Mouse (Mus musculus) kidney, adult 18-20 months (tissue): ENCODE results near the gene Gatd1.
"Not testable (repeated sequence)": the region's sequence is repeated elsewhere in the genome, so short reads cannot be mapped to it uniquely, and the experiment has no call there.

Experiments
- DNase-seq: peaks from one replicate; pipeline ENCODE4 v3.0.0; 2021

The Gatd1 gene

DNA sequence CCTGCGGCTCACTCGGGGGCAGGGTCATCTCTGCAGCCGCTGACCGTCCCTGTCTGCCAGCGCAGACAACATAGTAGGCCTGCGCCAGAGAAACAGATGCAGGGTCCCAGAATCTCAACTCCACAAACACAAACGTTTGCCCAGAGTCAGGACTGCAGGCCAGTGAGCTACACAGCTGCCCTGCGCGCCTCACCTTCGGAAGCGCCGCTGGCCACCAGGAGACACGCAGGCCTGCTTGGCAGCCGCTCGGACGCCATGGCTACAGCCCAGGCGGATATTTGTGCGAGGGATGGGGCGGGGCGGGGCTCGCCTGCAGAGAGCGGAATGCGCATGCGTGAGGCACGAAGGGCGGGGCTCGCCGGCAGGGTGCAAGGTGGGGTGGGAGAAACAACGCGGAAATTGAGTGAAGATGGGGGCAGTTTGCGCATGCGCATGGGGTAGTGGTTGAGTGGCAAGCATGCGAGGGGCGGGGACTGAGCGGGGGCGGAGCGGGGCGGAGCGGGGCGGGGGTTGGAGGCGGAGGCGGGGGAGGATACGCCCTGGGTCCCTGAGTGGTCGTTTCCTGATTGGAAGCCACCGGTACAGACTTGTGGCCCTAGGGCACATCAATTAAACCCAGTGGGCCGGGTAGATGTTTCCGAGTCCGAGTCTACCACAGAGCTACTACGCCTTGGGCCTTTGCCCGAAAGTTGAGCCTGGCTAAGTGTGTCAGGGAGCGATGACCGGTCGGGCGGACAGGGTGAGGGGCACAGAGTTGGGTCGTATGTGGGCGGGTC is at the start of gene Gatd1:
Gene Gatd1 (minus strand): TSS at position 328 of the 776 bp plus-strand sequence.
- DNase-seq, result peak; percentile 98

DNA sequence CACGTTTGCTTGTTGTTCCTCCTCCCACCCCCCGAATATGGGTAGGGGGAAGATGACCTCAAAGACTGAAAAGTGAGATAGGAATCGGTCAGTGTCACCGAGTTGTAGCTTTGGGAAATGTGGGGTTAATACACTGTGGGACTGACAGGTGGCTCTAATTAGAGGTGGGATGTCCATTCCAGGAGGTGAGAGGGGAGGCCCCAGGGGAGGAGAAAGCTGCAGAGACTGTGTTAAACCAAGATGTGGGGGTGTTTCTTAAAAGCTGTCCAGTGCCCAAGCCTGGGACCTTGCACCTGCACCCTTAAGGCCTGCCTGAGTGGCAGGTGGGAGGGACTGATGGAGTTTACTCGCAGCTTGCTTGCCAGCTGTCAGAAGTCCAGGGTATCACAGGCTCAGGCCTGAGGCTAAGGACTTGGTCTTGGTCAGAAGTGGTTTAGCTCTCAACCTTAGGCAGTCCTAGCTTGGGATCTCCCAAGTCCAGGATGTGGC is 48.4 kb upstream of the Gatd1 start:
- peak; percentile 68 for DNase-seq

DNA sequence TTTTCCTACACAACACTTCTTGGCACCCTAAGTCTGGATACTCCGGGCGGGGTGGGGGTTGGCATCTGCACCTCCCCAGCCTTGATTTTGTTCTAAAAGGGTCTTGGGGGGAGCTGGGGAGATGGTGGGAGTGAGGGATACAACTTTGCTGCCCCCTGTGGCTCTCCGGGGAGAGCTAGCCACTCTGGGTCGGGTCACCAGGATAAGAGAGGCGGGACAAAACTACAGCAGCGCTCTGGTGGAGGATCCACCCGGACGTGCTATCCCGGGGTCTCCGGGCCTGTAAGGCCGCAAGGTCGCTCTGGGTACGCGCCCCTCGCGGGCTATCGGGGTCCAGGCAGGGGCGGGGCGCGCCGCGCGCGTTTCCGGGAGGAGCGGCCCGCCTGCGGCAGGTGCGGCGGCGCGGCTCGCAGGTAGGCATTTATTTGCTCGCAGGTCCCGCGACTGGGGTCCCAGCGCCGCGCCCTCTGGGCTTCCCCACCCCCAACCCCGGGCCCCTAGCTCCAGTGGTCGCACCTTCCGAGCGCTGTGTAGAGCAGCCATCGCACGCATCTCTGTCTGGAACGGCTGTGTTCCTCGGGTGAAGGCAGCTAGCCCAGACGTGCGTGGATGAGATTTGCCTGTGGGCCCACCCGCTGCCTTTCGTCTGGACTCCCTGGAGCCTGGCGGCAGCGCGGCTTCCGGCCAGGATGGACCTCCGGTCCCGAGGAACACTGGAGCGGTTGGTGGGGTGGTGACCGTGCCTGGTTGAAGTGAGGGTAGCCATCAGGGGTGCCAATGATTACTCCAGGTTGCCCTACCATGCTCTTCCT is 47.8 kb upstream of the Gatd1 start:
- peak; percentile 51 for DNase-seq

DNA sequence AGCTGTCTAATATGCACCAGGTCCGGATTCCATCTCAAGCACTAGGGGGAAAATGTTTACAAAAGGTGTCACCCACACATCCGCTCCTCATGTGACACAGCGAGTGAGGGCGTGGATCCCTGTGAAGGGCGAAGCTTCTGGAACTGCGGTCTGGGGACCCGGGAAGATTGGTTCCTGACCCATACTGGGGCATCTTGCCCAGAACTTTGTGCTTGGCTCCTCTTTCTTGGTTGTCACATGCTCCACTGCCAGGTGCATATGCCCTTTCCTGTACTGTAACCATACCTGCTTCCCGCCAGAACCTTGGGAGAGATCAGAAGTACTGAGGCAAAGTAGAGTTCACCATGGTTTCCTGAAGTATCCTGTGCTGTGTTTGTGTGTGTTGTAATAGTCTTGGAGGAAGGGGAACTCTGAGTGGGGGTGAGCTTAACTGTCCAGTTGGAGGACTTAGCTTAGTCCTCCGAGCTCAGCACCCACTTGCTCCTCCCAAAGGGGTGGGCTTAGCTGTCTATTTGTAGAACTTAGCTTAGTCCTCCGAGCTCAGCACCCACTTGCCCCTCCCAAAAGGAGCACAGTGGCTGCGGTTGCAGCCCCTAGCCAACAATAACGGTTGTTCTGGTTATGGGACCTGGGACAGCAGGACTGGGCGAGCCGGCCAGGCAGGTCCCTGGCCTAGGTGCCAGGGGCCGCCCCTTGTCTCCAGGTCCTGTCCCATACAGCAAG is 46.6 kb upstream of the Gatd1 start, which contains the start of gene Cracr2b:
Gene Cracr2b (plus strand): TSS at position 704 of the 723 bp plus-strand sequence.
- peak; percentile 37 for DNase-seq

DNA sequence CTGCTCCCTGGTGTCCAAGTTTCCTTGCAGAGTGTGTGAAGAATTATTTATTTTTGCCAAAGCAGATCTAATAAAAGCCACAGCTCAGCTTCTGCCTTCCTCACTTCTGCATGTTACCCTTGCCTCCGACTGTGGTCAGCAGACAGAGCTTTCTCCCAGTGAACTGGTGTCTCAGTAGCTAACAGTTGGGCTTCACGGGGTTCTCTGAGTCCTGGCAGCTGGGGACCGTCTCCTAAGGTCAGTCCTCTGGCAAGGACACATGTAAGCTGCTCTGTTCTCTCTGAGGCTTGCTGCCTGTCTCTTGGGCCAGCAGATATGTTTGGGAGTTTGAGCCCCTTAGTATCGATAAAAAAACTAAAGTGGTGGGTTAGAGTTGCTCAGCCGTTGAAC is 46.1 kb upstream of the Gatd1 start:
- DNase-seq, result no peak

DNA sequence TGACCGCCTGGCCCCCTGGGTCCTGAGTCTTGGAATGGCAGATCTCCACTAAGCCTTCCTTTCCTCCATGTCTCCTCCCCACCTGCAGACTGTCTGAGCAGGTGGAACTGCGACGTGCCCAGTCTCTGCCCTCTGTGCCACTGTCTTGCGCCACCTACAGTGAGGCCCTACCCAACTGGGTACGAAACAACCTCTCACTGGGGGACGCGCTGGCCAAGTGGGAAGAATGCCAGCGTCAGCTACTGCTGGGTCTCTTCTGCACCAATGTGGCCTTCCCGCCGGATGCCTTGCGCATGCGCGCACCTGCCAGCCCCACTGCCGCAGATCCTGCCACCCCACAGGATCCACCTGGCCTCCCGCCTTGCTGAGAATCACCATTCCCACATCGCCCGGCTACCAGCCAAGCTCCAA is 45.4 kb upstream of the Gatd1 start:
- no peak for DNase-seq

DNA sequence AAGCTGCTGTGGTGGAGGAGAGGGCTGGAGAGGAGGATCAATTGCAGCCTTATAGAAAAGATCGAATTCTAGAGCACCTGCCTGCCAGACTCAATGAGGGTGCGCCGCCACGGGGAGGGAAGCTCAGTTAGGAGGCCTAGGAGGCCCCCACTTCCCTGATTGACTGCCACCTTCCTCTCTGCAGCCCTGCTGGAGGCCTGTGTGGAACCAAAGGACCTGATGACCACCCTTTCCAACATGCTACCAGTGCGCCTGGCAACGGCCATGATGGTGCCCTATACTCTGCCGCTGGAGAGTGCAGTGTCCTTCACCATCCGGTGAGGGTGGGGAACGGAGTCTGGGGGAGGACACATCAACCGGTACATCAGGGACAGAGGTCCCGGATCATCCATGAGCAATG is 44.7 kb upstream of the Gatd1 start:
- no peak for DNase-seq

DNA sequence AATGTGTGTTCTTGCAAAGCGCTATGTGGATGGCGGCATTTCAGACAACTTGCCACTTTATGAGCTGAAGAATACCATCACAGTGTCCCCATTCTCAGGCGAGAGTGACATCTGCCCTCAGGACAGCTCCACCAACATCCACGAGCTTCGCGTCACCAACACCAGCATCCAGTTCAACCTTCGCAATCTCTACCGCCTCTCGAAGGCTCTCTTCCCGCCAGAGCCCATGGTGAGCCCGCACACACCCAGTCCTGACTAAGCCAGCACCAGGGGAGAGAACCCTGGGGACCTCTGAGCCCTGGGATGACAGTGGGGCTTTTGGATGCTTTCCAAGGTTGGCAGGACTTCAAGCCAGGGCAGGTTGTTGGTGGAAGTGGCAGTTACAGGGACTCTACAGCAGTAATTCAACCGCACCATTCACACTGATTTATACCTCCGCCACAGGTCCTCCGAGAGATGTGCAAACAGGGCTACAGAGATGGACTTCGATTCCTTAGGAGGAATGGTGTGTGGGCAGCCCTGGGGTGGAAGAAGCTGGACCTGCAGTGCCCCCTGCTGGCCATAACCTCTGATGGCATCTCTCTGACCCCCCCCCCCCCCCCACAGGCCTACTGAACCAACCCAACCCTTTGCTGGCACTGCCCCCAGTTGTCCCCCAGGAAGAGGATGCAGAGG is 44.2 kb upstream of the Gatd1 start:
- DNase-seq, result peak; percentile 72

DNA sequence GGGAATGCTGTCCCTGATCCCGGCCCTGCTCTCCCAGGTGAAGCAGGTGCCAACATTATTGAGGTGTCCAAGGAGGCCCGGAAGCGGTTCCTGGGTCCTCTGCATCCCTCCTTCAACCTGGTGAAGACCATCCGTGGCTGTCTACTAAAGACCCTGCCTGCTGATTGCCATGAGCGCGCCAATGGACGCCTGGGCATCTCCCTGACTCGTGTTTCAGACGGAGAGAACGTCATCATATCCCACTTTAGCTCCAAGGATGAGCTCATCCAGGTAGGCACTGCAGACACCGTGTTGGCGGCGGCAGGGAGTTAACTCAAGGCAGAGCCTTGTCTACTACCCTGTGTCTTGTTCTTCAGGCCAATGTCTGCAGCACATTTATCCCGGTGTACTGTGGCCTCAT is 43.3 kb upstream of the Gatd1 start:
- no peak for DNase-seq

DNA sequence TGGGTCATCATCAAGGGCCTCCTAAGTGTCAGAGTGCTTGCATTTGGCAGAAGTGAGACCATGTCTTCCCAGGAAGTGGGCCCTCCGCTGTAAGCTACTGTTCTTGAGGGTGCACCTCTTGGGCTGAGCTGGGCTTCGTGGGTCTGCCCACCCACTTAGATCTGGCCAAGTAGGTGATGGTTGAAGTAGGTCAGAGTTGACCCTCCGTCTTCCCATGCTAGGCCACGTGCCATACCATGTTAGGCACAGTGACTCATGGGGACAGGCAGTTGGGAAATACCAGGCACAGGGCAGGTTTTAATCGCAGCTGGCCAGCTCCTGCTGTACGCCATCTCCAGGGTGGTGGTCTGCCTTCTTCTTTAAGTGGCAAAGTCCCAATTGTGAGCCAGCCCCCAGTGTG is 42.8 kb upstream of the Gatd1 start:
- no peak for DNase-seq

DNA sequence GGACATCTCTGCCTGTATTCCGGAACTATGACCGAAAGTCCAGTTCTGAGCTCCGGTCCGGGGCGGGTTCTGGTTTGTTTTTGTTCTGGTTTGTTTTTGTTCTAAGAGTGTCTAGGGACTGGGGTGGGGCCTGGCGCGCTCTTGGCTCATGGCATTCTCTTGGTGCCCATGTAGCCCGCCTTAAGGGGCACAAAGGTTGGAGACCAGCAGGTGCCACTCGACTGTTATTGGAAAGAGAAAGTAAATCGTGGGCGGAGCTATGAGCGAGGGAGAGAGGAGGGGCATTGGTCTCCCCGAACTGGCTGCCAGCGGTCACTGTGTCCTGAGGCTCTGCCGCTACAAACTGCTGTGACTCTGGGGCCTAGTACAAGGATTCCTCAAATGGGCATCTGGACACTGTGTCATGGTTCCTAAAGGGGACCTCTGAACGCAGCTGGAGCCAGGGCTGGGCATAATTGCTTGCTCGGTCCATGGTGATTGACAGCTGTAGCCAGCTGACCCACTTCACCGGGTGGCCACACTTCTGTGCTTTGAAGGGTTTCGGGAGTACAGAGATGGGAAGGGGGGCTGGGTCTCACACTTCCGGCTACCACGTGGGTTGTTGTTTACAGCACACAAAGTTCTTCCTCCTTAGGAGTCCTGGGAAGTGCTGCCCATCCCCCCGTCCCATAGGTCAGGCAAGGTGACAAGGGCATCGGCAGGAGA is 41.8 kb upstream of the Gatd1 start:
- peak; percentile 90 for DNase-seq

DNA sequence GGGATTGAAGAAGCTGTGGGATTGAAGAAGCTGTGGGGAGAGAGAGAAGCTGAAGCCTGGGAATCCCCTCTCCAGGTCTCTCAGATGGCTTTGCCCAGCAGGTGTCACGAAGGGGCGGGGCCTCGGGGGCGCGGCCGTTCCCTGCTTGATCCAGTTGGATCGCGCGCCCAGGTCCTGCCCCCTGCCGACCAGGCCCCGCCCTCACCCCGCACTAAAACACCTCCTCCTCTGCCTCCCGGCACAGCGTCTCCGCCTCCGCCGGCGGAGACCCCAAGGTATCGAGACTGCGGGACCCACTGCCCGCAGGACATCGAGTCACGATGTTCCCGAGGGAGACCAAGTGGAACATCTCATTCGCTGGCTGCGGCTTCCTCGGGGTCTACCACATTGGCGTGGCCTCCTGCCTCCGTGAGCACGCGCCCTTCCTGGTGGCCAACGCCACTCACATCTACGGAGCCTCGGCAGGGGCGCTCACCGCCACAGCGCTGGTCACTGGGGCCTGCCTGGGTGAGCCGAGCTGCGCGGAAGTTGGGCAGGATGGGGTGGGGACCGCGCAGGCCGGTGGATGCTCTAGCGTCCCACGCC is 41.1 kb upstream of the Gatd1 start, which contains the start of gene Pnpla2:
Gene Pnpla2 (plus strand): TSS at position 232 of the 585 bp plus-strand sequence.
- DNase-seq, result peak; percentile 98

DNA sequence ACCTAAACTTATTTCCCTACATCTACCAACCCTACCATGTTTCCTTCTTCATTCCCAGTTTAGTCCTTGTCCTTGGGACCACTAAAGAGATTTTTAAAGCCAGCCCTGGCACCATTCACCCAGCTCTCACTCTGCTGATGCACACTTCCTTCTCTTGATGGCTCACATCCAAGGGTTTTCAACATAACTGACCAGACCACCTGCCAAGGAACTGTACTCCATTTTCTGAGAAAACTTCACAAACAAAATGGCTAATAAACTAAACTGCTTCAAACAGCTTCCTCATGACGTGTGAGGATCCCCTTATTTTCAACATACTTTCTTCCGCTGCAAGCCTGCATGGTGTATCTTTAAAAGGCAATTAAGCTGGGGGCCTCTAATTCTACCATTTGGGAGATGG is 39.7 kb upstream of the Gatd1 start:
- no peak for DNase-seq

DNA sequence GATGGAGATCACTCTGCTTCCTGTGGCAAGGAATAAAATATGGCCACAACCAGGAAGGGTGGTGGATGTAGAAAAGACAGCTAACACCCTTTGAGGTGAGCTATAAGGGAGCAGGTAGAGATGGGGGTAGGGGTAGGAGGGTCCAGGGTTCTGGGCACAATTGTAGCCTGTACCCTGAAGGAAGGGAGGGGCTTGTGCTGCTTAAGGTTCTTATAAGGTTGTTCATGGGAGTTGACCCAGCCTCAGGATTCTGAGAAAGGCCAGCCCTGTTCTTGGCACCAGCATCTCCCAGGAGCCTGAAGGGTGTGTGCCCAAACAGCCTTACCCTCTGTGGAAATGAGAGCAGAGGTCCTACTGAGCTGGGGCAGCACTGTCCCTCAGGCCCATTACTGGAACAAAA is 38.0 kb upstream of the Gatd1 start:
- no peak for DNase-seq

DNA sequence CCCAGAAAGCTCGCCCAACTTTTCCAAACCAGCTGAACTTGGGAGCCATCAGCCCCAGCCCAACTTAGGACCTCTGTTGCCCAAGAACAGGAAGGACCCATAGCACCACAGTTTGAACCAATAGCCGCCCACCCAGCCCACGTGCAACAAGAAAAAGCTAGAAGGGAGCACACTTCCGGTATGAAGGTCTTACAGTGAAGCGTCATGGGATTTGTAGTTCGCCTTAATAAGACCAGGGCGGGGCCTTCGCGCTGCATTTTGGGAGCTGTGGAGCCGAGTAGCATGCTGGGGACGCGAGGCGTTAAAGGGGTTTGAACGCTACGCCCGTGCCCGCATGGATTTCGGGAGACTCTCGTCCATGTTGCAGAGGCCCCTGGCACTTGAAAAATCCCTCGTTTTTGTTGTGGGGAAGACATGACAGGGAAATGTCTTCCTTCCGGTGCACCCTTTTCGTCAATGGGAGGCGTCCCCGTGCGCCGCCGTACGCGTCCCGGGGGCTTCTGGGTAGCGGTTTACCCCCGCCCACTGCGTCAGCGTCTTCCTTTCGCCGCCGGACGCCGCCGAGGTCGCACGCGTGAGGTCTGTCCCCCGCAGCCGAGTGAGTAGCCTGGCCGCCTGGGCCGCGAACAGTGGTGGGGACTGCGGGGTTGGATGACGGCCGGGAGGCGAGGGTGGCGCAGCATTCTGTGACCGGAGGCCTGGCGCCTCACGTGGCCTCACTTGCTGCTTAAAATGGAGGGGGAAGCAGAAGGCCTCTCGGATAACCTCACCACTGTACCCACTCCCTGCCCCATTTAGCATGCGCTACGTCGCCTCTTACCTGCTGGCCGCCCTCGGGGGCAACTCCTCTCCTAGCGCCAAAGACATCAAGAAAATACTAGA is 33.4 kb upstream of the Gatd1 start, which contains the start of gene Rplp2:
Gene Rplp2 (plus strand): TSS at position 261 of the 882 bp plus-strand sequence.
- DNase-seq, result peak; percentile 97

DNA sequence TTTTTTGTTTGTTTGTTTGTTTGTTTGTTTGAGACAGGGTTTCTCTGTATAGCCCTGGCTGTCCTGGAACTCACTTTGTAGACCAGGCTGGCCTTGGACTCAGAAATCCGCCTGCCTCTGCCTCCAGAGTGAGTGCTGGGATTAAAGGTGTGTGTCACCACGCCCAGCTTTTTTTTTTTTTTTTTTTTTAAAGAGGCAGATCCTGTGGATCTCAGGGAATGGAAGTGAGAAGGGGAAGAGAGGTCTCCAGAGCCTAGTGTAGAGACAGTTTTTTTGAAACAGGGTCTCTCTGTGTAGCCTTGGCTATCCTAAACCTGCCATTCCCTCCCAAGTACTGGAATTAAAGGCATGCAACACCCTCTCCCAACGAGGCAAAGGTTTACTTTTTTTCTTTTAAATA is 32.4 kb upstream of the Gatd1 start:
- not testable (repeated sequence) for DNase-seq

DNA sequence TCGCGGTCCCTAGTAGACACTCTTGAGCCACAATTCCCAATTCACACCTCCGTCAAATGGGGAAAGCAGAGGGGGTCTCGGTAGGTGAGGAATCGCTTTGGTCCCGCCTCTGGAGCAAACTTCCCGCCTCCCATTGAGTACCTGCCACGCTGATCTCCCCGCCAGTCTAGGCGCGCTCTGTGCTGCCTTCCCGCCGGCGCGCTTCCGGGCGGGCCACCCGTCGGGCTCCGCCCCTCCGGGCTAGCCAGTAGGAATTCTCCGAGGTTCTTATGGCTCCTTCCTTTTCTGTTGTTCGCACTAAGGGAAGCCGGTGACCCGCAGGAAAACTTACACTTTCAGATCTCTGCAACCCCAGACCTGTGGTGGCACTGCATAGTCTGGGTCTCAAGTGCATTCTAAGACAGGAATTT is 29.9 kb upstream of the Gatd1 start, which contains the start of gene Pidd1:
Gene Pidd1 (minus strand): TSS at position 198 of the 410 bp plus-strand sequence.
- peak; percentile 79 for DNase-seq

DNA sequence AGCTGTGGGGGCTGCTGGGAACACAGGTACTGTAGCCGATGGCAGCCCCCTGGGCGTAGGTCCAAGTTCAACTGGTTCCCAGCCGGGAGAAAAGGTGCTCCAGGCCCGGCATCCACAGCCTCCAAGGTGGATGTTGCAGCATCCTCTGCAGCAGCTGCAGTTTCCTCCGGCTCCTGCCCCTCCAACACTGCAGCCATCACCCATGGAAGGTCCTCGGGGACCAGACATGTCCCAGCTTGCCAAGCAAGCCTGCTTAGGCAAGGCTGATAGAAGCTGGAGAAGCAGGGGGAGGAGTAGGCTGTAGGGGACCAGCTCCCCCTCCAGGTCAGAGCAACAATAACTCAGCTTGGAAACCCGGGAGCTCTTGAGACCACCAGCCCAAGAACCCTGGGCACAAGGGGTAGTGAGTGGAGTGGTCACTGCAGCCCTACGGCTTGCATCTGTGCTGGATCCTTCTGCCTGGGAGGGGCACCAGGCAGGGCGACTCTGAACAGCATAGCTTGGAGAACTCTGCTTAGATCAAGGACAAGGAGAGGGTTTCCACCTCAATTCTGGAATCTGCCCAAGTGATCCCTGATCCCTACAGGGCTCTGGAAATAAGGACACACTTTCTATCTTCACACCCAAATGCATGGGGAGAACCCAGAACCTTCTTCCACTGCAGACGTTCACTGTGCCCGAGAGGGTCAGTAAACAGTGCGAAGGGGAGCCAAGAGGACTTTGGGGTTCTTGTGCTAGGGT is 29.3 kb upstream of the Gatd1 start:
- no peak for DNase-seq

DNA sequence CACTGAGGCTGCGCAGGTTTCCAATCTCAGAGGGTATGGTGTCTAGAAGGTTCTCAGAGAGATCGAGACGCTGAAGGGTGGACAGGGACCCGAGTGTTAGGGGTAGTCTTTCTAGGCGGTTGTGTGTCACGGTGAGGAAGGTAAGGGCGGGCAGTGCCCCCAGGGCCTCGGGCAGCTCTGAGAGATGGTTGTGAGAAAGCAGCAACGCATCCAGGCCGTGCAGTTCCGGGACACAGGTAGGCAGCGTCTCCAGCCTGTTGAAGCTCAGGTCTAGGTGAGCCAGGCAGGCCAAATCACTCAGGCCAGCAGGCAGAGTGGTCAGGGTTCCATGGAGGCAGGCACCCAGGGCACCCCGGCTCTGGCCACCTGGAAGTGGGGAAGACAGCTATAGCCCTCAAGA is 28.3 kb upstream of the Gatd1 start:
- no peak for DNase-seq
